Mouse (Mus musculus) cerebellum, adult 8-10 months (tissue): ENCODE data around the gene Fam107a.
"Not testable (repeated sequence)": the region's sequence is repeated elsewhere in the genome, so short reads cannot be mapped to it uniquely, and the experiment has no call there.

Source experiments
- DNase-seq: peaks from one replicate; pipeline ENCODE4 v3.0.0; 2022

Gene Fam107a

GRCm38 (mm10) chr14:8315169-8315568, 2.7 kb downstream of the Fam107a start:
- no peak for DNase-seq

- no peak for DNase-seq
Measured at GRCm38 (mm10) chr14:8314536-8314935, 3.3 kb downstream of the Fam107a start.

GRCm38 (mm10) chr14:8313877-8314276, 3.9 kb downstream of the Fam107a start:
- DNase-seq, result no peak

- no peak for DNase-seq
Measured at GRCm38 (mm10) chr14:8309621-8310141, 8.1 kb downstream of the Fam107a start.

GRCm38 (mm10) chr14:8308650-8309049, 9.2 kb downstream of the Fam107a start:
- DNase-seq, result no peak

GRCm38 (mm10) chr14:8306884-8307283, 10.9 kb downstream of the Fam107a start:
- no peak for DNase-seq

- DNase-seq, result no peak
Measured at GRCm38 (mm10) chr14:8305014-8305413, 12.8 kb downstream of the Fam107a start.

GRCm38 (mm10) chr14:8304082-8304481, 13.7 kb downstream of the Fam107a start:
- DNase-seq, result no peak

GRCm38 (mm10) chr14:8302687-8303086, 15.1 kb downstream of the Fam107a start:
- no peak for DNase-seq

GRCm38 (mm10) chr14:8300281-8300680, 17.5 kb downstream of the Fam107a start:
- DNase-seq, result peak; percentile 65

GRCm38 (mm10) chr14:8297889-8298293, 19.9 kb downstream of the Fam107a start:
- no peak for DNase-seq

GRCm38 (mm10) chr14:8294257-8294656, 23.6 kb downstream of the Fam107a start:
- DNase-seq, result no peak

GRCm38 (mm10) chr14:8286595-8286994, 31.2 kb downstream of the Fam107a start:
- not testable (repeated sequence) for DNase-seq

GRCm38 (mm10) chr14:8283784-8284183, 34.0 kb downstream of the Fam107a start:
- DNase-seq, result no peak

GRCm38 (mm10) chr14:8271281-8271680, 46.5 kb downstream of the Fam107a start:
- DNase-seq, result not testable (repeated sequence)

GRCm38 (mm10) chr14:8264378-8264777, 53.4 kb downstream of the Fam107a start:
- no peak for DNase-seq

GRCm38 (mm10) chr14:8262242-8262641, 55.6 kb downstream of the Fam107a start:
- DNase-seq, result no peak

- no peak for DNase-seq
Measured at GRCm38 (mm10) chr14:8260214-8260613, 57.6 kb downstream of the Fam107a start.

- no peak for DNase-seq
Measured at GRCm38 (mm10) chr14:8259166-8259565, 58.7 kb downstream of the Fam107a start, which contains the start of gene Acox2. TSS of gene Acox2 (minus strand) at chr14:8259353.

- no peak for DNase-seq
Measured at GRCm38 (mm10) chr14:8258752-8259151, 59.1 kb downstream of the Fam107a start.

GRCm38 (mm10) chr14:8258335-8258627, 59.5 kb downstream of the Fam107a start:
- no peak for DNase-seq

- no peak for DNase-seq
Measured at GRCm38 (mm10) chr14:8257521-8258334, 60.1 kb downstream of the Fam107a start.

GRCm38 (mm10) chr14:8256881-8257280, 60.9 kb downstream of the Fam107a start:
- DNase-seq, result no peak

GRCm38 (mm10) chr14:8256072-8256471, 61.8 kb downstream of the Fam107a start:
- DNase-seq, result no peak
